Comparison of ENCODE assay signal across 8 mouse cellular contexts in genomic region chr5:52887085-52887484, GRCm38 (mm10). TPM values are rescaled to one million over a fixed set of nuclear protein-coding genes. Genes with fewer than 3 reads are reported as not detected.
DNase-seq lines count a peak whose midpoint lies in the region; ATAC-seq lines count a peak whose summit lies in the region.

No protein-coding gene starts in this region.

- ATAC-seq in liver, embryonic 12.5 days, result no peak
- ATAC-seq in liver, embryonic 11.5 days (replicated peaks; ENCODE audit: low FRiP score), result no peak
- ATAC-seq in forebrain, embryonic 13.5 days, result no peak

- no peak overlapping the region for H3K4me2 ChIP-seq in liver, embryonic 12.5 days
- H3K4me2 ChIP-seq in liver, embryonic 11.5 days, result no peak overlapping the region
- H3K4me2 ChIP-seq in forebrain, embryonic 13.5 days, result no peak overlapping the region

- no peaks in the 10 kb centered on the region for H3K9me3 ChIP-seq in liver, embryonic 12.5 days (replicated peaks)
- no peaks in the 10 kb centered on the region for H3K9me3 ChIP-seq in liver, embryonic 11.5 days (ENCODE audit: control insufficient read depth, low read length)
- H3K9me3 ChIP-seq in forebrain, embryonic 13.5 days (replicated peaks), result no peaks in the 10 kb centered on the region

- H3K36me3 ChIP-seq in liver, embryonic 12.5 days, result no peaks in the 10 kb centered on the region
- H3K36me3 ChIP-seq in liver, embryonic 11.5 days (ENCODE audit: control insufficient read depth, insufficient read depth, low read length), result no peaks in the 10 kb centered on the region
- H3K36me3 ChIP-seq in forebrain, embryonic 13.5 days (ENCODE audit: poor library complexity, severe bottlenecking), result no peaks in the 10 kb centered on the region

- peak; percentile 49 for DNase-seq in liver
- DNase-seq in R1 (ENCODE audit: low read depth, low spot score), result peak; percentile 84
- peak; percentile 36 for DNase-seq in cerebellum, adult 9-11 months
- DNase-seq in induced T-regulatory cell, adult 2 months (ENCODE audit: low read depth), result peak; percentile 80
- peak; percentile 45 for DNase-seq in liver, embryonic 11.5 days (ENCODE audit: low spot score)
- DNase-seq in right cerebral cortex, postnatal 14 days, result peak; percentile 70

- no peak overlapping the region for H3K27ac ChIP-seq in liver, embryonic 12.5 days
- H3K27ac ChIP-seq in liver, embryonic 11.5 days (ENCODE audit: low read depth, low read length), result no peak overlapping the region
- no peak overlapping the region for H3K27ac ChIP-seq in forebrain, embryonic 13.5 days

- no peak overlapping the region for H3K9ac ChIP-seq in liver, embryonic 12.5 days
- H3K9ac ChIP-seq in liver, embryonic 11.5 days (ENCODE audit: low read depth, low read length), result no peak overlapping the region
- H3K9ac ChIP-seq in forebrain, embryonic 13.5 days, result no peak overlapping the region

- 29% methylated on average over 12 of the region's 12 CpGs for WGBS in liver, embryonic 12.5 days (ENCODE audit: insufficient replicate concordance)
- WGBS in liver, embryonic 11.5 days, result 42% methylated on average over 12 of the region's 12 CpGs
- WGBS in forebrain, embryonic 13.5 days, result 56% methylated on average over 12 of the region's 12 CpGs

- no peak overlapping the region for H3K4me3 ChIP-seq in liver, embryonic 12.5 days
- no peak overlapping the region for H3K4me3 ChIP-seq in liver, embryonic 11.5 days (ENCODE audit: low read depth, low read length)
- no peak overlapping the region for H3K4me3 ChIP-seq in forebrain, embryonic 13.5 days

- peaks cover 9% of the 10 kb centered on the region for H3K4me1 ChIP-seq in liver, embryonic 12.5 days
- H3K4me1 ChIP-seq in liver, embryonic 11.5 days (replicated peaks; ENCODE audit: control insufficient read depth, insufficient read depth, low read length), result peaks cover under 1% of the 10 kb centered on the region; the same call in 1 of the 2 replicates
- H3K4me1 ChIP-seq in forebrain, embryonic 13.5 days, result no peaks in the 10 kb centered on the region

- no peaks in the 10 kb centered on the region for H3K27me3 ChIP-seq in liver, embryonic 12.5 days (replicated peaks)
- no peaks in the 10 kb centered on the region for H3K27me3 ChIP-seq in liver, embryonic 11.5 days (replicated peaks; ENCODE audit: control insufficient read depth, insufficient read depth, low read length)
- no peaks in the 10 kb centered on the region for H3K27me3 ChIP-seq in forebrain, embryonic 13.5 days

RNA-seq across cellular contexts. Expression of gene Anapc4, which starts 53.3 kb away (rescaled TPM):
- 34.3 and 39.3 TPM in 2 replicates for polyA plus RNA-seq in liver, embryonic 12.5 days (2016; fragmentation: Nextera tagmentation; extraction: Ambion mirVana)
- polyA plus RNA-seq in liver, embryonic 11.5 days (2014; fragmentation: Nextera tagmentation; extraction: Ambion mirVana), result 63.4 and 72.4 TPM in 2 replicates
- polyA plus RNA-seq in forebrain, embryonic 13.5 days (2015; fragmentation: Nextera tagmentation; extraction: Ambion mirVana), result 112 and 121 TPM in 2 replicates
